Mouse (Mus musculus) E14TG2a.4 (cell line): ENCODE measurements around the gene Ctbs.

ENCODE experiments used
- CTCF ChIP-seq: conservative IDR thresholded peaks from 2 replicates; pipeline ENCODE4 v1.5.1; 2014; ENCODE audit warnings: low read length
- NANOG ChIP-seq: IDR thresholded peaks from 2 replicates; pipeline ENCODE4 v1.6.1; 2014; ENCODE audit warnings: borderline replicate concordance, low read length, mixed read lengths
- POU5F1 ChIP-seq: IDR thresholded peaks from 2 replicates; pipeline ENCODE4 v1.6.1; 2014; ENCODE audit warnings: low read length, borderline replicate concordance

DNA sequence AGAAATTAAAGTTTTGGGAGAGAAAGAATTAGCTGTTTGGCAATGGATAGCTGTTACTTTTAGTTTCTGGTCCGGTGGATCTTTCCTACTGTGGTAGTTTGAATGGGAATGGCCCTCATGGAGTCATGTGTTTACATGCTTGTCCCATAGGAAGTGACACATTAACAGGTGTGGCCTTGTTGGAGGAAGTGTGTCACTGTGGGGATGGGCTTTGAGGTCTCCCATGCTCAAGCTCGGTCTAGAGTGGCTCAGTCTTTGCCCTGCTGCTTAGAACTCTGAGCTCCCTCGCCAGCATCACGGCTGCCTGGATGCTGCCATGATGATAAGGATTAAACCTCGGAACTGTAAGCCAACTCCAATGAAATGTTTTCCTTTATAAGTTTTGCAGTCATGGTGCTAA is 1.8 kb downstream of the Ctbs start:
- TF ChIP-seq CTCF, result no peak
- no peak for TF ChIP-seq NANOG
- TF ChIP-seq POU5F1, result no peak
